Mouse (Mus musculus) neutrophil, adult 83 days (primary cell): ENCODE measurements around the gene Eral1. TPM values are rescaled to one million over a fixed set of nuclear protein-coding genes. Genes with fewer than 3 reads are reported as not detected.

Experiments
- total RNA-seq, 2 experiments: library from RNA; stranded (reverse); gene quantifications; one replicate each; pipeline ENCODE4 v1.2.4; 2023

The Eral1 gene
- total RNA-seq: 10 to 100 TPM; 15.4 to 16.7 TPM

GRCm38 (mm10) chr11:78079961-78080921, at the start of gene Eral1:
TSS of gene Eral1 (minus strand) at chr11:78080383.

GRCm38 (mm10) chr11:78094504-78095143, 14.4 kb upstream of the Eral1 start, which contains the start of gene Fam222b:
TSS of gene Fam222b (plus strand) at chr11:78094660.

GRCm38 (mm10) chr11:78037831-78038752, 42.1 kb downstream of the Eral1 start, which contains the start of gene Flot2:
TSS of gene Flot2 (plus strand) at chr11:78037931.

GRCm38 (mm10) chr11:78031947-78032808, 48.0 kb downstream of the Eral1 start, which contains the start of gene Dhrs13:
TSS of gene Dhrs13 (plus strand) at chr11:78032280.

Other genes with a start within 250 kb of the Eral1 start
- not detected for gene Pipox, start 186.3 kb downstream of the Eral1 start, total RNA-seq
- not detected for gene Sez6, start 149.6 kb downstream of the Eral1 start, total RNA-seq
- 10 to 100 TPM; 80.1 to 87.9 TPM for gene Phf12, start 97.6 kb downstream of the Eral1 start, total RNA-seq
- 1 to 10 TPM; 3.0 to 3.5 TPM for gene Dhrs13, start 48.1 kb downstream of the Eral1 start, total RNA-seq
- 100 to 1,000 TPM; 133 to 140 TPM for gene Flot2, start 42.5 kb downstream of the Eral1 start, total RNA-seq
- 10 to 100 TPM; 41.9 to 50.7 TPM for gene Fam222b, start 14.3 kb upstream of the Eral1 start, total RNA-seq
- 1 to 10 TPM; 6.3 to 8.1 TPM for gene Traf4, start 85.2 kb upstream of the Eral1 start, total RNA-seq
- 1 to 10 TPM; 4.3 to 7.2 TPM for gene Nek8, start 96.3 kb upstream of the Eral1 start, total RNA-seq
- gene Tlcd1, start 96.3 kb upstream of the Eral1 start, total RNA-seq: 1 to 10 TPM; 6.0 to 7.4 TPM
- gene Rpl23a, start 103.2 kb upstream of the Eral1 start, total RNA-seq: 1,000 to 10,000 TPM; 1,117 to 1,118 TPM
- under 1 TPM in 1 of 2 experiments, not detected in 1; 0.46 TPM for gene Rab34, start 108.0 kb upstream of the Eral1 start, total RNA-seq
- gene Proca1, start 113.0 kb upstream of the Eral1 start, total RNA-seq: 1 to 10 TPM; 1.1 to 1.3 TPM
- gene Sdf2, start 165.4 kb upstream of the Eral1 start, total RNA-seq: 10 to 100 TPM; 42.7 to 43.7 TPM
- 10 to 100 TPM; 40.2 to 42.4 TPM for gene Supt6, start 165.6 kb upstream of the Eral1 start, total RNA-seq
- gene 2610507B11Rik, start 181.4 kb upstream of the Eral1 start, total RNA-seq: 10 to 100 TPM; 60.2 to 60.8 TPM
- gene BC030499, start 210.5 kb upstream of the Eral1 start, total RNA-seq: under 1 TPM; 0.26 to 0.68 TPM
- gene Spag5, start 221.1 kb upstream of the Eral1 start, total RNA-seq: 10 to 100 TPM; 61.7 to 63.1 TPM
- gene Aldoc, start 242.6 kb upstream of the Eral1 start, total RNA-seq: 1 to 10 TPM; 2.6 to 3.6 TPM
- gene Pigs, start 248.0 kb upstream of the Eral1 start, total RNA-seq: 10 to 100 TPM; 37.7 to 40.2 TPM